Mouse (Mus musculus) midbrain, embryonic 16.5 days (tissue): Measurements from ENCODE around the gene Ubfd1. TPM values are rescaled to one million over a fixed set of nuclear protein-coding genes. Genes with fewer than 3 reads are reported as not detected.

Experiments used
- ATAC-seq: fragments of 200-750 bp; cut with Nextera tagmentation; 2 replicates; pipeline ENCODE4 v1.8.0; 2017; ENCODE audit warnings: moderate TSS enrichment
- H3K27ac ChIP-seq: fragments of 300-500 bp; sonication (generic); 2 replicates; pipeline ENCODE4 v1.5.1; 2014; ENCODE audit warnings: mild to moderate bottlenecking, low read length, mixed read lengths
- H3K27me3 ChIP-seq: fragments of 300-500 bp; sonication (generic); 2 replicates; pipeline ENCODE4 v1.6.1; 2014; ENCODE audit warnings: low read depth, low read length, mixed read lengths; ENCODE audit not compliant: control insufficient read depth, insufficient read depth
- H3K36me3 ChIP-seq: fragments of 300-500 bp; sonication (generic); 2 replicates; pipeline ENCODE4 v1.6.1; 2014; ENCODE audit warnings: mild to moderate bottlenecking, low read length, moderate library complexity, mixed read lengths; ENCODE audit not compliant: control insufficient read depth, insufficient read depth
- H3K4me1 ChIP-seq: fragments of 300-500 bp; sonication (generic); 2 replicates; pipeline ENCODE4 v1.6.1; 2014; ENCODE audit warnings: mild to moderate bottlenecking, low read length, mixed read lengths; ENCODE audit not compliant: control insufficient read depth, insufficient read depth
- H3K4me2 ChIP-seq: fragments of 300-500 bp; sonication (generic); 2 replicates; pipeline ENCODE4 v1.6.1; 2014; ENCODE audit warnings: mild to moderate bottlenecking, low read length, mixed read lengths
- H3K4me3 ChIP-seq: fragments of 300-500 bp; sonication (generic); 2 replicates; pipeline ENCODE4 v1.5.1; 2014; ENCODE audit warnings: low read depth, mild to moderate bottlenecking, low read length, moderate library complexity, mixed read lengths
- H3K9ac ChIP-seq: fragments of 300-500 bp; sonication (generic); 2 replicates; pipeline ENCODE4 v1.6.1; 2014; ENCODE audit warnings: low read depth, low read length, mixed read lengths
- H3K9me3 ChIP-seq: fragments of 300-500 bp; sonication (generic); replicated peaks from 2 replicates; pipeline ENCODE4 v1.6.1; 2014; ENCODE audit warnings: mild to moderate bottlenecking, low read length, mixed read lengths; ENCODE audit not compliant: control insufficient read depth, poor library complexity, severe bottlenecking
- WGBS: fragments of 180-500 bp; shearing (Covaris S2); extraction: QIAGEN DNeasy Blood & Tissue Kit; methylation state at CpG from one replicate; pipeline ENCODE4 v1.1.7; 2014; 5-methylcytosine and 5-hydroxymethylcytosine counted together
- polyA plus RNA-seq: library from polyadenylated mRNA; unstranded; fragments of >200 nt; fragmentation: Nextera tagmentation; extraction: Ambion mirVana; gene quantifications from 2 replicates; pipeline ENCODE4 v1.2.1, GENCODE M21; 2015

The Ubfd1 gene
- 75.7 and 81.6 TPM in 2 replicates for polyA plus RNA-seq

DNA sequence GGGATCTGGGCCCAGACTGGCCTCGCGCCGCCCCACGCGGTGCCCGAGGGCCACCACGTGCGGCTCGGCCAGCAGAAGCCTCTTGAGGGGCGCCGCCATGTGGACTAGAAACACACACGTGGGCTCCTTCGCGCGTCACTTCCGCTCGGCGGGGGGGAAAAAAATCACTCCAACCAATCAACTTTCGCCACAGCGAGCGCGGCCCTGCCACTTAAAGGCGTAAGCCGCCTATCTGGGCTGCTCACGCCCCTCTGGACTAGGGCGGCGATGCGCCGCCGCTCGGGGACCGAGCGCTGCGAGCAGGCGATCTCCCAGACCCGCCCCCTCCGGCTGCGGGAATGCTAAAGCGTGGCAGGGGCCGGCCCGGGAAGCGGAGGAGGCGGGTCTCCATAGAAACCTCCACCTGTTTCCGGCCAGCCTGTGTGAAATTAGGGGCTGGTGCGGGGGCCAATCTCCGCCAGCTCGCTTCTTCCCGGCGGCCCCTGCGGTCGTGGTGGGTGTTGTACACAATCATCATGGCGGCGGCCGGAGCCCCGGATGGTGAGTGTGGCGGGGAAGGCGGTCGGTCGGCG lies at the start of gene Ubfd1, which contains the start of gene Ears2:
Gene Ubfd1 (plus strand): TSS at position 231 of the 572 bp plus-strand sequence.
Gene Ears2 (minus strand): TSS at position 319 of the 572 bp plus-strand sequence.
- Histone ChIP-seq H3K27ac (peak within 1 kb of the TSS; percentile 97), H3K4me3 (peak within 1 kb of the TSS; percentile 97), H3K9ac (peak within 1 kb of the TSS; percentile 93), H3K27me3 (no peaks in the 10 kb centered on the region), H3K36me3 (peaks cover 6% of the 10 kb centered on the region; the same call in 1 of the 2 replicates), H3K4me2 (peak within 1 kb of the TSS; percentile 88), H3K4me1 (peaks cover 26% of the 10 kb centered on the region), H3K9me3 (no peaks in the 10 kb centered on the region)
- peak; percentile 99 for ATAC-seq
- under 1% methylated on average over 44 of the region's 60 CpGs for WGBS

DNA sequence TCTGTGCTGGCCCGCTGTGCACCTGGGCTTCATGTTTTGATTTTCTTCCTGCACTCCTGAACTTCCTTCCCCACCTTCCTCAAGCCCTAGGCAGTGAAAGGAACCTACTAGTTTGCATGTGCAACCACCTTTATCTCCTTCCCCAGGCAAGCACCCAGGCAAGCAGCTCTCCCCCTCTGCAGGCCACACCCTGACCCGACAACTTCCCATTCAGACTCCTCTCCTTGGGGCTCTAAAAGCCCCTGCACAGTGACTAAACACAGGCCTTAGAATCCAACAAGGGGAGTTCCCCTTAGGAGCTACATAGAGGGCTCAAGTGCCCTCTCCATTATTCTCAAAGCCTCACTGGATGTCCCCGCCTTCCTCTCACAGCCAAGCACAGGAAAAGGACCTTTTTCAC lies 48.7 kb upstream of the Ubfd1 start:
- ATAC-seq, result no peak
- 62% methylated on average over 3 of the region's 3 CpGs for WGBS
- no peaks in the 10 kb centered on the region for H3K36me3 ChIP-seq
- peak overlapping the region; percentile 75 for H3K4me2 ChIP-seq
- no peaks in the 10 kb centered on the region for H3K27me3 ChIP-seq
- no peaks in the 10 kb centered on the region for H3K9me3 ChIP-seq
- H3K9ac ChIP-seq, result no peak overlapping the region
- H3K4me3 ChIP-seq, result no peak overlapping the region
- H3K27ac ChIP-seq, result no peak overlapping the region
- peaks cover 32% of the 10 kb centered on the region for H3K4me1 ChIP-seq

DNA sequence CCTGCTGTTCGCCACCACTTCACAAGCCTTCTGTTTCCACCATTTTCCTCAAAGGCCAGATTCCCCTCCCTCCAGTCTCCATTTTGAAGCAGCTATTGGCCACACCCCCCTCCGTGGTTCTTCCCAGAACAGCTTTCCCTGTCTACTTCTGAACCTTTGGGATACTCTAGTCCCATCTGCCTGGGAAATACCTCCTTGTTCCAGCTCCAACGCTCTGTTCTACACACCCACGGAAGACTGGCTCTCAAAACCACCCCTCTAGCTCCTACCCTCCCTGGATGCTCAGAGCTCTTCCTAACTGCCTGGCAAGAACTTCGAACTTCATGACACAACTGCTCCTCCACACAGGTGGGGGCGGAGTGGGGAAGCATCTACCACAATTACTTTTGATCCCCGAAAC lies 48.0 kb upstream of the Ubfd1 start:
- H3K9ac ChIP-seq, result no peak overlapping the region

DNA sequence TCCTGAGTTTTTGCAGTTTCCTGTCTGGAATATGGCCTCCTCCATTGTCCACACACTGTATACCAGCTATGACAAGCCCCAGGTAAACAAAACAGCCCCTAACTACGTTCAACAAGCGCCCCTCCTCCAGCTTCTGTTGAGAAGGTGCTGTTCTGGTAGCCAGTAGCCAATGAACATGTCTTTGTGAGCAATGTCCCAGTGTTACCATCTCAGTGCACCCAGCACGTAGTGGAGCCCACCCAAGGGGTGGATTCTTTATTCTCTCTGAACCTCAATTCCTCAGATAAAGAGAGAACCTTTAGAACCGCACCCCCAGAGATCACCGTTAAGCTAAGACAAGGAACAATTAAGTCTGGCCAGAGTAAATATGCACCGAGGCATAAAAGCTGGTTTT lies 46.7 kb upstream of the Ubfd1 start:
- Histone ChIP-seq H3K4me1 (peaks cover 29% of the 10 kb centered on the region), H3K36me3 (no peaks in the 10 kb centered on the region), H3K9me3 (no peaks in the 10 kb centered on the region), H3K27me3 (no peaks in the 10 kb centered on the region), H3K4me2 (peak overlapping the region; percentile 75), H3K4me3 (peak overlapping the region; percentile 87), H3K27ac (peak overlapping the region; percentile 93), H3K9ac (peak overlapping the region; percentile 88)
- peak; percentile 66 for ATAC-seq
- WGBS, result 0% methylated on average over 6 of the region's 6 CpGs

More for the DNA sequence above, 48.0 kb upstream of the Ubfd1 start:
- WGBS, result 82% methylated on average over 7 of the region's 7 CpGs
- Histone ChIP-seq H3K4me2 (peak overlapping the region; percentile 75), H3K36me3 (no peaks in the 10 kb centered on the region), H3K9me3 (no peaks in the 10 kb centered on the region), H3K4me1 (peaks cover 32% of the 10 kb centered on the region), H3K27ac (no peak overlapping the region), H3K27me3 (no peaks in the 10 kb centered on the region), H3K4me3 (peak overlapping the region; percentile 87)
- no peak for ATAC-seq

DNA sequence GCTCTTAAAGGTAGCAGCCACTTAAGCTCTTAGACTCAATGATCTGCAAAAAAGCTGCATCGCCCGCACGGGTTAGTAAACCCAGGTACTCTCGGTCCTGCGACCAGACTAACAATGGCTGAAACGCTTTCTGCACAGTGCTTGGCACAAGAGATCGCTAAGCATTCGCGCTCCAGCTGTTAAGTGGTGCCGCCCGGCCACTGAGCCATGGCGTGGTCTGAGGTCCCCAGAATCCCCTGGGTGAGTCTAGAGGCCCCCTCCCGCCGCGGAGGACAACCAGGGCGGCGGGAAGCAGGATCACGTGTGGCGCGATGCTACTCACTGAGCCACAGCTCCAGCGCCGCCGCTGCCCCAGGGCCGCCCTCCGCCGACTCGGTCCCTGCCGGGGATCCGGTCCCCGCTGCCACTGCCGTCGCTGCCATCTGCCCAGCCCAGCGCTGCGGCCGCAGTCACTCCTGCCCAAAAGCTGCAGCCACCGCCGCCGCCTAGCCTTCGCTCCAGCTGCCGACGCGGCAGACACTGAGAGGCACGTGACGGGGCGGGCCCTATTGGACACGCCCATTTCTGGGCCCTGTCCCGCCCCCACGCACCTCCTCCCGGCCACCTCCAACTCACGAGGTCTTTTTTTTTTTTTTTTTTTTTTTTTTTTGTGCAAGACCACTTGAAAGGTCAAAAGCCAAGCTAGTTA lies 46.2 kb upstream of the Ubfd1 start, which contains the start of gene Gga2:
Gene Gga2 (minus strand): TSS at position 556 of the 688 bp plus-strand sequence.
- Histone ChIP-seq H3K9ac (peak within 1 kb of the TSS; percentile 88), H3K4me2 (peak within 1 kb of the TSS; percentile 75), H3K9me3 (no peaks in the 10 kb centered on the region), H3K27me3 (no peaks in the 10 kb centered on the region), H3K27ac (peak within 1 kb of the TSS; percentile 93), H3K4me3 (peak within 1 kb of the TSS; percentile 87), H3K36me3 (no peaks in the 10 kb centered on the region), H3K4me1 (peaks cover 24% of the 10 kb centered on the region)
- under 1% methylated on average over 46 of the region's 50 CpGs for WGBS
- ATAC-seq, result peak; percentile 87

DNA sequence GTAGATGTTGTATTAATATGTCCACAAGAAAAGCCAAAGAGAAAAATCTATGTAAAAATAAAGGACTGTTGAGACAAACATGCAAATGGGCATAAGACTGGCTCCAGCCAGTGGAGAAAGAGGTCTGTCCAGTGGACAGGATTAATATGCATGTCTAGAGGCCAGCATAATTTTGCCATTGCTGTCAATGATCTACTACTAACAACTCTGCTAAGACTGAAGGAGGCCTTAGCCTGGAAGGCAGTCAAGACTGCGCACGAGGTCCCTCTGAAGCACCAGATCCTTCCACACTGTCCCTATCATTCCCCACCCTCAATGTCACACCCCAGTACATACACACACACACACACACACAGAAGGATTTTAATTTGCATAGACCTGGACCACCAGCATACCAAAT lies 44.8 kb upstream of the Ubfd1 start:
- Histone ChIP-seq H3K4me2 (no peak overlapping the region), H3K36me3 (no peaks in the 10 kb centered on the region), H3K4me3 (no peak overlapping the region), H3K4me1 (peaks cover 24% of the 10 kb centered on the region), H3K27me3 (no peaks in the 10 kb centered on the region), H3K27ac (no peak overlapping the region), H3K9ac (no peak overlapping the region), H3K9me3 (no peaks in the 10 kb centered on the region)
- ATAC-seq, result no peak
- 97% methylated on average over 2 of the region's 2 CpGs for WGBS

DNA sequence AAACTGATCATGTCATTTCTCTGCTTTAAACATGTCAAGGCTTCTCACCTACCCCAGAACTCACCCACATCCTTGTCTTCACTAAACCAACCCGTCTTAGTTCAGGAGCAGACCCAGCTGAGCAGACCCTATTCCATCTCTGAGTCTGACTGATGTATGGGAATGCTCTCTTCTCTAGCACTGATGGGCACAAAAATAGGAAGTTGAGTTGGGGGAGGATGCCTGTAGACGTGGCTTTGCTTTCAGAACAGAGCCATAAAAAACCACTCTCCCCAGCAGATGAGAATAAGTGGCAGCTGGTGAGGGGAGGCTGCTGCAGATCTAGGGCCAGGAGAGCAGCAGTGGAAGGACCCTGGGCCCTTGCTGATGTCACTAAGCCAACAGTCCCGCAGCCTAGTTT lies 33.6 kb upstream of the Ubfd1 start:
- H3K27me3 ChIP-seq, result no peaks in the 10 kb centered on the region
- WGBS, result 85% methylated on average over 3 of the region's 3 CpGs
- no peaks in the 10 kb centered on the region for H3K9me3 ChIP-seq
- H3K36me3 ChIP-seq, result peaks cover 3% of the 10 kb centered on the region; the same call in 1 of the 2 replicates
- no peak overlapping the region for H3K9ac ChIP-seq
- ATAC-seq, result no peak
- no peak overlapping the region for H3K27ac ChIP-seq
- H3K4me3 ChIP-seq, result no peak overlapping the region
- H3K4me2 ChIP-seq, result no peak overlapping the region
- H3K4me1 ChIP-seq, result no peaks in the 10 kb centered on the region

DNA sequence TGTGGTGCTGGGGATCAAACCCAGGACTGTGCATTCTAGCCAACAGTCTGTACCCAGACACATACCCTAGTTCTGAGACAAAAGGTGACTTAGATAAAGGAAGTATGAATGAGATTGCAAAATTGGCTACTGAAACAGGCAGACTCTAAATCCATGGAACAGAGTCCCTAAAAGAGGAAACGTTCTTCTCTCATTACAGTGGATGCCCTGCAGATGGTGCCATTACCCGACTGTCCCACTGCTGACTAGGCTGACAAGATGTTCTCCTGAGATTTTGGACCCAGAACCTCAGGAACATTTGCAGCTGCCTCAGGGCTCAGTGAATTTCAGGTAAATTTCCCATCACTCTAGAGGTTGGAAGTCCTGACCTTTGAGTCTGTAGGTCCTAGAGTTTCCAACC lies 32.6 kb upstream of the Ubfd1 start:
- 35% methylated on average over 2 of the region's 2 CpGs for WGBS
- H3K4me1 ChIP-seq, result no peaks in the 10 kb centered on the region
- H3K36me3 ChIP-seq, result peaks cover 7% of the 10 kb centered on the region
- no peak overlapping the region for H3K9ac ChIP-seq
- no peaks in the 10 kb centered on the region for H3K9me3 ChIP-seq
- H3K27me3 ChIP-seq, result no peaks in the 10 kb centered on the region
- H3K4me2 ChIP-seq, result no peak overlapping the region
- no peak overlapping the region for H3K4me3 ChIP-seq
- no peak overlapping the region for H3K27ac ChIP-seq
- ATAC-seq, result no peak

DNA sequence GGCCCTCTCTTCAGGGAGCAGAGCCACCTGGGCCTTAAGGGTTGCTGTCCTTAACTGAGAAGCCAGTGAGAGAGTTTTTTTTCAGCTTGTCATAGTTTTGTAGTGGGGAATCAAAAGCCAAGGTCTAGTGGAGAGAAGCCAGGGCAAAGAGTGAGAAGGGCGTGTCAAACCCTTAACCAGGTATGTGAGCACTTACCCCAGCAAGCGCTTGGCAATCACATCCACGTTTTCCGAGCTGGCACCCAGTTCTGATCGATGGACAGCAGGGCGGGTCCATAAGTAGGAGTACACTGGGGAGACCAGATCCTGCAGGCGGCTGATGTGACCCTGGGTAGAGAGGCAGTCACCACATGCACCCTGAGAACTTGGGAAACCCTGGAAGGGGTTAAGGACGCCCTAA lies 22.9 kb upstream of the Ubfd1 start:
- H3K9me3 ChIP-seq, result no peaks in the 10 kb centered on the region
- peaks cover 23% of the 10 kb centered on the region for H3K36me3 ChIP-seq
- ATAC-seq, result no peak
- H3K27ac ChIP-seq, result no peak overlapping the region
- no peaks in the 10 kb centered on the region for H3K4me1 ChIP-seq
- WGBS, result 90% methylated on average over 8 of the region's 8 CpGs
- no peak overlapping the region for H3K4me2 ChIP-seq
- H3K9ac ChIP-seq, result no peak overlapping the region
- no peaks in the 10 kb centered on the region for H3K27me3 ChIP-seq
- no peak overlapping the region for H3K4me3 ChIP-seq
